Mouse (Mus musculus) embryonic facial prominence, embryonic 11.5 days (tissue): ENCODE data around the gene Pom121l2. TPM values are rescaled to one million over a fixed set of nuclear protein-coding genes. Genes with fewer than 3 reads are reported as not detected.

Experiments used
- ATAC-seq: fragments of 200-750 bp; cut with Nextera tagmentation; replicated peaks from 2 replicates; pipeline ENCODE4 v1.8.0; 2017; ENCODE audit warnings: low read depth; ENCODE audit not compliant: insufficient number of reproducible peaks, low FRiP score, low TSS enrichment
- DNase-seq: peaks from one replicate; pipeline ENCODE4 v3.0.0-alpha.2; 2015; ENCODE audit warnings: low spot score
- H3K27ac ChIP-seq: fragments of 300-500 bp; sonication (generic); replicated peaks from 2 replicates; pipeline ENCODE4 v1.5.1; 2014; ENCODE audit warnings: mild to moderate bottlenecking, low read depth, low read length, control low read depth
- H3K27me3 ChIP-seq: fragments of 300-500 bp; sonication (generic); 2 replicates; pipeline ENCODE4 v1.6.1; 2014; ENCODE audit warnings: mild to moderate bottlenecking, low read length, moderate library complexity, mixed read lengths; ENCODE audit not compliant: control insufficient read depth, insufficient read depth
- H3K36me3 ChIP-seq: fragments of 300-500 bp; sonication (generic); replicated peaks from 2 replicates; pipeline ENCODE4 v1.6.1; 2014; ENCODE audit warnings: low read depth, mild to moderate bottlenecking, low read length, moderate library complexity, mixed read lengths; ENCODE audit not compliant: control insufficient read depth, insufficient read depth
- H3K4me1 ChIP-seq: fragments of 300-500 bp; sonication (generic); 2 replicates; pipeline ENCODE4 v1.6.1; 2014; ENCODE audit warnings: low read length, mixed read lengths; ENCODE audit not compliant: control insufficient read depth, insufficient read depth
- H3K4me2 ChIP-seq: fragments of 300-500 bp; sonication (generic); 2 replicates; pipeline ENCODE4 v1.6.1; 2014; ENCODE audit warnings: low read depth, mild to moderate bottlenecking, control low read depth, low read length, moderate library complexity
- H3K4me3 ChIP-seq: fragments of 300-500 bp; sonication (generic); 2 replicates; pipeline ENCODE4 v1.5.1; 2014; ENCODE audit warnings: low read depth, low read length, control low read depth
- H3K9ac ChIP-seq: fragments of 300-500 bp; sonication (generic); replicated peaks from 2 replicates; pipeline ENCODE4 v1.6.1; 2014; ENCODE audit warnings: mild to moderate bottlenecking, control low read depth, low read length
- H3K9me3 ChIP-seq: fragments of 300-500 bp; sonication (generic); replicated peaks from 2 replicates; pipeline ENCODE4 v1.6.1; 2016; ENCODE audit warnings: mild to moderate bottlenecking, low read length, inconsistent platforms, mixed read lengths; ENCODE audit not compliant: control insufficient read depth
- WGBS: fragments of 180-500 bp; shearing (Covaris S2); extraction: QIAGEN DNeasy Blood & Tissue Kit; methylation state at CpG from one replicate; pipeline ENCODE4 v1.1.7; 2014; 5-methylcytosine and 5-hydroxymethylcytosine counted together
- polyA plus RNA-seq: library from polyadenylated mRNA; unstranded; fragments of >200 nt; fragmentation: Nextera tagmentation; extraction: Ambion mirVana; gene quantifications from 2 replicates; pipeline ENCODE4 v1.2.1, GENCODE M21; 2014

Pom121l2 gene
- polyA plus RNA-seq, 1 experiment from 2014 or later = not detected

DNA sequence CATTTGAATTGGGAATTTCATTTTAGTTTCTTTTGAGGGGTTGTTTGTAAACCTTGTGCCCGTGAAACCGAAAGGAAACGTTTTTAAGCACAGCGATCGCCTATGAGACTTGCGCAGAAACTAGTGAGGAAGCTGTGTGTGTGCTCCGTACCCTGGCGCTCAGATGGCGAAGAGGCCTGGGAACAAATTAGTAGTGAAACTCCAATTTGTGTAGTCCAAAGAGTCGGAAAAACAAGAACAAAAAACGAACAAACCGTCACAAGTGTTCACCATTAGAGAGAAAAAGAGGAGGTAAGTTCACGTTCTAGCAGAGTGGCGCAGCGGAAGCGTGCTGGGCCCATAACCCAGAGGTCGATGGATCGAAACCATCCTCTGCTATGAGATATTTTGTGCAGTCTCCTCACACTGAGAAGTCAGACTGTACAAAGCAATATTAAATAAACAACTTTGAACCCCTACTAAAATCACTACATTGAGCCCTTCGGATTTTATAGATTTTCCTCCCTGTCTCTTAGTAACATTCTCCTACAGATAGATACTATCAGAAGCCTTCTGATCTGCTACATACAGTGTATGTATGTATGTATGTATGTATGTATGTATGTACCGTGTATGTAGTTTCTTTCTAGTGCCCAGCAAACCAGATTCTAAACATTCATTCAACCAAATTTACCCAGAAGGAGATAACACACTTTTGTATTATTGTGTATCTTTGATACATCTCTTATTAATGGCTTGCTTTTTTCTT is 6.1 kb upstream of the Pom121l2 start:
- DNase-seq = peak; percentile 86
- peak overlapping the region; percentile 82 for H3K9ac ChIP-seq
- H3K27ac ChIP-seq = 0 out of 2 replicates have a peak overlapping the region, but pooled peaks have one; percentile 59
- 4% methylated on average over 20 of the region's 20 CpGs for WGBS
- H3K27me3 ChIP-seq = peaks cover 3% of the 10 kb centered on the region; the same call in 1 of the 2 replicates
- peak; percentile 92 for ATAC-seq
- H3K9me3 ChIP-seq = no peaks in the 10 kb centered on the region
- H3K4me2 ChIP-seq = peak overlapping the region; percentile 33
- no peaks in the 10 kb centered on the region for H3K4me1 ChIP-seq
- H3K36me3 ChIP-seq = no peaks in the 10 kb centered on the region
- H3K4me3 ChIP-seq = peak overlapping the region; percentile 55

GRCm38 (mm10) chr13:21981803-21982193 is 804 bp downstream of the Pom121l2 start:
- H3K4me2 ChIP-seq = peak overlapping the region; percentile 95
- no peaks in the 10 kb centered on the region for H3K36me3 ChIP-seq
- peak overlapping the region; percentile 57 for H3K4me3 ChIP-seq
- peak overlapping the region; percentile 74 for H3K9ac ChIP-seq
- DNase-seq (peak; percentile 14), ATAC-seq (no peak)
- peaks cover 20% of the 10 kb centered on the region for H3K27me3 ChIP-seq
- no peaks in the 10 kb centered on the region for H3K9me3 ChIP-seq
- H3K27ac ChIP-seq = no peak overlapping the region
- 5% methylated on average over 17 of the region's 17 CpGs for WGBS
- H3K4me1 ChIP-seq = peaks cover 4% of the 10 kb centered on the region; the same call in 1 of the 2 replicates

GRCm38 (mm10) chr13:21984486-21984885 is 3.5 kb downstream of the Pom121l2 start:
- H3K4me2 ChIP-seq = no peak overlapping the region
- no peak overlapping the region for H3K9ac ChIP-seq
- H3K27ac ChIP-seq = no peak overlapping the region
- H3K27me3 ChIP-seq = peaks cover 17% of the 10 kb centered on the region
- peaks cover 4% of the 10 kb centered on the region; the same call in 1 of the 2 replicates for H3K4me1 ChIP-seq
- H3K36me3 ChIP-seq = no peaks in the 10 kb centered on the region
- DNase-seq (no peak), ATAC-seq (no peak)
- 87% methylated on average over 2 of the region's 2 CpGs for WGBS
- H3K4me3 ChIP-seq = no peak overlapping the region
- no peaks in the 10 kb centered on the region for H3K9me3 ChIP-seq

- Histone ChIP-seq H3K4me2 (no peak overlapping the region), H3K9ac (no peak overlapping the region), H3K36me3 (no peaks in the 10 kb centered on the region), H3K27me3 (peaks cover 10% of the 10 kb centered on the region), H3K27ac (no peak overlapping the region), H3K4me3 (no peak overlapping the region), H3K9me3 (no peaks in the 10 kb centered on the region), H3K4me1 (no peaks in the 10 kb centered on the region)
- WGBS = 84% methylated on average over 5 of the region's 5 CpGs
- DNase-seq (no peak), ATAC-seq (no peak)
These were observed 11.6 kb downstream of the Pom121l2 start for GRCm38 (mm10) chr13:21992550-21992949.

- Histone ChIP-seq H3K36me3 (no peaks in the 10 kb centered on the region), H3K27ac (no peak overlapping the region), H3K4me1 (no peaks in the 10 kb centered on the region), H3K9me3 (no peaks in the 10 kb centered on the region), H3K27me3 (peaks cover 25% of the 10 kb centered on the region), H3K4me3 (no peak overlapping the region), H3K9ac (no peak overlapping the region), H3K4me2 (no peak overlapping the region)
- under 1% methylated on average over 22 of the region's 22 CpGs for WGBS
- ATAC-seq (no peak), DNase-seq (peak; percentile 73)
These were observed 13.2 kb downstream of the Pom121l2 start for GRCm38 (mm10) chr13:21993957-21994738.

DNA sequence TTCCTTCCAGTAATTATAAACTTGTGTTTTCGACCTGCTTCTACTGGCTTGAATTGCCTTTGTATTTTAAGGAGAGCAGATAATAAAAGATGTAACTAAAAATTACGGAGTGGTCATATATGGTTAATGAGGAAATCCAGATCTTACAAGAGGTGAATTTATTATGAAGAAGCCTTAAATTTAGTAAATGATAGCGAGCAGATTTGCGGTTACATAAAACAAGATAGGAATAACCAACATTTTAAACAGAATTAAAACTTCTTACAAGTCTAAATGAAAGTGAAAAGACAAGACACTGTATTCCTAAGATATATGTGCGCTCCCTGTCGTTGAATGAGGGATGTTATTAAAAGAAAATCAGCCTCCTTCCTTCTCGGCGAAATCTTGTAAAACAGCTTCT is 13.9 kb downstream of the Pom121l2 start:
- peaks cover 30% of the 10 kb centered on the region for H3K27me3 ChIP-seq
- H3K4me2 ChIP-seq = peak overlapping the region; percentile 60
- no peaks in the 10 kb centered on the region for H3K9me3 ChIP-seq
- DNase-seq (peak; percentile 44), ATAC-seq (no peak)
- no peaks in the 10 kb centered on the region for H3K4me1 ChIP-seq
- peak overlapping the region; percentile 34 for H3K4me3 ChIP-seq
- no peaks in the 10 kb centered on the region for H3K36me3 ChIP-seq
- 6% methylated on average over 8 of the region's 8 CpGs for WGBS
- no peak overlapping the region for H3K9ac ChIP-seq
- H3K27ac ChIP-seq = no peak overlapping the region

DNA sequence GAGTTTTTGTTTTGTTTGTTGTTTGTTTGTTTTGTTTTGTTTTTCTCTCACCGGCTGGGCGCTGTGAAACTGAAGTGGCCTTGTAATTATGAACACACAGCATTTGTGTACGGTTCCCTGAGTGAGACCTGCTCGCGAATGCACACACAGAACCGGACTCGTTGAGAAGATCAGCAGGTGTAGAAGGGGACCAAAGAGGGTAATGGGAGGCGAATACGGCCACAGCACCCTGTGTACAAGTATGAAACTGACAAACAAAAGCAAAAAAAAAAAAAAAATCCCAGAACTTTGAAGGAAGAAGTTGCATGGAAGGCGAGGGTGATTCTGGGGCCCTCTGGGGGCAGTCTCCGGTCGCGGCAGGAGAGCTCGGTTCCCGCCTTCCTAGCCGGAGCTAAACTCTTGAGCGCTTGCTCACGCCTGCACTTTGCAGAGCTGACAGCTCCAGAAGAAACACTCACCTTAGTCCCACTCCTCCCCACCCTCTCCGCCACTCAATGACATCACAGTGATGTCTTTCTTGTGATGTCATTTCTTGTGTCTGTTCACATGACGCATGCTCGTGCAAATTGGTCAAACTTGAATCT is 14.4 kb downstream of the Pom121l2 start:
- H3K4me1 ChIP-seq = no peaks in the 10 kb centered on the region
- no peaks in the 10 kb centered on the region for H3K9me3 ChIP-seq
- peak overlapping the region; percentile 60 for H3K4me2 ChIP-seq
- WGBS = under 1% methylated on average over 21 of the region's 21 CpGs
- H3K4me3 ChIP-seq = peak overlapping the region; percentile 34
- DNase-seq = peak; percentile 70
- H3K27me3 ChIP-seq = peaks cover 33% of the 10 kb centered on the region
- peak; percentile 67; the same call in 1 of the 2 replicates for ATAC-seq
- H3K27ac ChIP-seq = no peak overlapping the region
- H3K36me3 ChIP-seq = no peaks in the 10 kb centered on the region
- no peak overlapping the region for H3K9ac ChIP-seq
